Mouse (Mus musculus) small intestine, adult 2 months (tissue): ENCODE results near the gene Fbxl12.

ENCODE experiments used
- CTCF ChIP-seq: fragments of 200-500 bp; IDR thresholded peaks from 2 replicates; pipeline ENCODE4 v1.5.1; 2012; ENCODE audit warnings: low read depth, mild to moderate bottlenecking, control low read depth, inconsistent platforms, low read length, moderate library complexity, mixed read lengths; ENCODE audit not compliant: insufficient replicate concordance, insufficient read length; ENCODE audit errors: extremely low read depth
- POLR2A ChIP-seq: fragments of 200-500 bp; IDR thresholded peaks from 2 replicates; pipeline ENCODE4 v1.6.1; 2012; ENCODE audit warnings: low read depth, mild to moderate bottlenecking, control low read depth, inconsistent platforms, low read length, moderate library complexity

DNA sequence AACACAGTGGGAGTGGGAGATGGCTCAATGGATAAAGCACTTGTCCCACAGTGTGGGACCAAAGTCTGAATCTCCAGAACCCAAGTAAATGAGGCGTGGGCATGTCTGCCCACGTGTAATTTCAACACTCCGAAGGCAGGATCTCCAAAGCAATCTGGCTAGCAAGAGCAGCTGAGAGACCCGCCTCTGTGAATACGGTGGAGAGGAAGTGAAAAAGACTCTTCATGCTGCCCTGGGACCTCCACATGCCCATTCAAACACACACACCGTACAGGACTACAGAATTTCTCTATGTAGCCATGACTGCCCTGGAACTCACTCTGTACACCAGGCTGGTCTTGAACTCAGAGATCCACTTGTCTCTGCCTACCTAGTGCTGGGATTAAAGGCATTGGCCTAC is 43.3 kb downstream of the Fbxl12 start:
- TF ChIP-seq POLR2A (no peak), CTCF (no peak)
